Mouse (Mus musculus): Measurements from ENCODE around the gene F12.

The F12 gene

GRCm38 (mm10) chr13:55370234-55370633 is 56.4 kb downstream of the F12 start:
- DNase-seq: no peak

- no peak for DNase-seq
Measured at GRCm38 (mm10) chr13:55369531-55370114, 57.0 kb downstream of the F12 start, which contains the start of gene Rgs14. Gene Rgs14 (plus strand): TSS chr13:55369732.

- no peak for DNase-seq
Measured at GRCm38 (mm10) chr13:55368401-55368800, 58.2 kb downstream of the F12 start.
